Mouse (Mus musculus) lung, embryonic 16.5 days (tissue): ENCODE measurements around the gene 1110059G10Rik. TPM values are rescaled to one million over a fixed set of nuclear protein-coding genes. Genes with fewer than 3 reads are reported as not detected.

Source experiments
- ATAC-seq: fragments of 200-750 bp; cut with Nextera tagmentation; 2 replicates; pipeline ENCODE4 v1.8.0; 2017; ENCODE audit warnings: low read depth, mild to moderate bottlenecking, moderate library complexity
- H3K27ac ChIP-seq: fragments of 300-500 bp; sonication (generic); 2 replicates; pipeline ENCODE4 v1.5.1; 2014; ENCODE audit warnings: mild to moderate bottlenecking, control low read depth, low read length
- H3K27me3 ChIP-seq: fragments of 300-500 bp; sonication (generic); 2 replicates; pipeline ENCODE4 v1.6.1; 2014; ENCODE audit warnings: low read depth, low read length, mixed read lengths; ENCODE audit not compliant: control insufficient read depth, insufficient read depth
- H3K36me3 ChIP-seq: fragments of 300-500 bp; sonication (generic); 2 replicates; pipeline ENCODE4 v1.6.1; 2014; ENCODE audit warnings: low read length; ENCODE audit not compliant: control insufficient read depth, insufficient read depth
- H3K4me1 ChIP-seq: fragments of 300-500 bp; sonication (generic); replicated peaks from 2 replicates; pipeline ENCODE4 v1.6.1; 2014; ENCODE audit warnings: low read length, mixed read lengths; ENCODE audit not compliant: control insufficient read depth, insufficient read depth
- H3K4me2 ChIP-seq: fragments of 300-500 bp; sonication (generic); 2 replicates; pipeline ENCODE4 v1.6.1; 2014; ENCODE audit warnings: low read depth, low read length, control low read depth
- H3K4me3 ChIP-seq: fragments of 300-500 bp; sonication (generic); 2 replicates; pipeline ENCODE4 v1.5.1; 2014; ENCODE audit warnings: mild to moderate bottlenecking, low read length, control low read depth
- H3K9ac ChIP-seq: fragments of 300-500 bp; sonication (generic); 2 replicates; pipeline ENCODE4 v1.6.1; 2014; ENCODE audit warnings: low read length, control low read depth
- H3K9me3 ChIP-seq: fragments of 300-500 bp; sonication (generic); 2 replicates; pipeline ENCODE4 v1.6.1; 2016; ENCODE audit warnings: low read length; ENCODE audit not compliant: control insufficient read depth
- WGBS: fragments of 180-500 bp; shearing (Covaris S2); extraction: QIAGEN DNeasy Blood & Tissue Kit; methylation state at CpG from one replicate; pipeline ENCODE4 v1.1.7; 2014; 5-methylcytosine and 5-hydroxymethylcytosine counted together
- polyA plus RNA-seq: library from polyadenylated mRNA; unstranded; fragments of >200 nt; fragmentation: Nextera tagmentation; extraction: Ambion mirVana; gene quantifications from 2 replicates; pipeline ENCODE4 v1.2.1, GENCODE M21; 2015

Gene 1110059G10Rik
- polyA plus RNA-seq, result 29.6 and 34.6 TPM in 2 replicates

GRCm38 (mm10) chr9:122950643-122951475 is at the start of gene 1110059G10Rik, which contains the start of gene Kif15:
1110059G10Rik (minus strand) TSS chr9:122951000.
Kif15 (plus strand) TSS chr9:122951046.
- peak within 1 kb of the TSS; percentile 80 for H3K4me2 ChIP-seq
- peak within 1 kb of the TSS; percentile 70 for H3K4me3 ChIP-seq
- WGBS, result under 1% methylated on average over 64 of the region's 64 CpGs
- peaks cover 2% of the 10 kb centered on the region for H3K36me3 ChIP-seq
- peak within 1 kb of the TSS; percentile 69 for H3K27ac ChIP-seq
- peaks cover 14% of the 10 kb centered on the region for H3K4me1 ChIP-seq
- H3K9me3 ChIP-seq, result no peaks in the 10 kb centered on the region
- H3K27me3 ChIP-seq, result no peaks in the 10 kb centered on the region
- peak; percentile 99 for ATAC-seq
- H3K9ac ChIP-seq, result peak within 1 kb of the TSS; percentile 83

GRCm38 (mm10) chr9:122999193-122999586 is 48.4 kb upstream of the 1110059G10Rik start:
- H3K27me3 ChIP-seq, result no peaks in the 10 kb centered on the region
- H3K36me3 ChIP-seq, result peaks cover 53% of the 10 kb centered on the region
- no peak for ATAC-seq
- H3K9ac ChIP-seq, result no peak overlapping the region
- no peaks in the 10 kb centered on the region for H3K4me1 ChIP-seq
- no peak overlapping the region for H3K4me2 ChIP-seq
- WGBS, result 87% methylated on average over 4 of the region's 4 CpGs
- no peaks in the 10 kb centered on the region for H3K9me3 ChIP-seq
- no peak overlapping the region for H3K27ac ChIP-seq
- no peak overlapping the region for H3K4me3 ChIP-seq

- H3K36me3 ChIP-seq, result peaks cover 49% of the 10 kb centered on the region
These were observed 47.8 kb upstream of the 1110059G10Rik start for GRCm38 (mm10) chr9:122998406-122999192.

GRCm38 (mm10) chr9:122928915-122929314 is 21.9 kb downstream of the 1110059G10Rik start:
- no peak overlapping the region for H3K4me2 ChIP-seq
- peaks cover under 1% of the 10 kb centered on the region; the same call in 1 of the 2 replicates for H3K4me1 ChIP-seq
- H3K36me3 ChIP-seq, result peaks cover 64% of the 10 kb centered on the region
- H3K9ac ChIP-seq, result no peak overlapping the region
- no peaks in the 10 kb centered on the region for H3K27me3 ChIP-seq
- H3K27ac ChIP-seq, result no peak overlapping the region
- no peak overlapping the region for H3K4me3 ChIP-seq
- H3K9me3 ChIP-seq, result 0 out of 2 replicates have a peak, but pooled peaks cover 3% of the 10 kb centered on the region
- ATAC-seq, result no peak
- 92% methylated on average over 3 of the region's 3 CpGs for WGBS

More at GRCm38 (mm10) chr9:122998406-122999192, 47.8 kb upstream of the 1110059G10Rik start:
- H3K27me3 ChIP-seq, result no peaks in the 10 kb centered on the region
- no peak overlapping the region for H3K4me2 ChIP-seq
- H3K4me1 ChIP-seq, result no peaks in the 10 kb centered on the region
- H3K27ac ChIP-seq, result no peak overlapping the region
- H3K9ac ChIP-seq, result no peak overlapping the region
- no peaks in the 10 kb centered on the region for H3K9me3 ChIP-seq
- WGBS, result 88% methylated on average over 10 of the region's 10 CpGs
- no peak for ATAC-seq
- H3K4me3 ChIP-seq, result no peak overlapping the region

- Histone ChIP-seq H3K36me3 (peaks cover 30% of the 10 kb centered on the region), H3K27ac (peak within 1 kb of the TSS; percentile 70; the same call in 1 of the 2 replicates), H3K4me2 (peak within 1 kb of the TSS; percentile 66), H3K4me1 (peaks cover 4% of the 10 kb centered on the region; the same call in 1 of the 2 replicates), H3K9ac (peak within 1 kb of the TSS; percentile 96), H3K9me3 (no peaks in the 10 kb centered on the region), H3K4me3 (peak within 1 kb of the TSS; percentile 75), H3K27me3 (no peaks in the 10 kb centered on the region)
- under 1% methylated on average over 43 of the region's 43 CpGs for WGBS
- ATAC-seq, result peak; percentile 99
These were observed 27.8 kb downstream of the 1110059G10Rik start, which contains the start of gene Zfp105 for GRCm38 (mm10) chr9:122922936-122923381. Zfp105 (plus strand) TSS chr9:122923072.

- H3K9ac ChIP-seq, result peak overlapping the region; percentile 96
- H3K4me1 ChIP-seq, result peaks cover 4% of the 10 kb centered on the region; the same call in 1 of the 2 replicates
- no peaks in the 10 kb centered on the region for H3K27me3 ChIP-seq
- H3K36me3 ChIP-seq, result peaks cover 25% of the 10 kb centered on the region
- H3K4me2 ChIP-seq, result peak overlapping the region; percentile 66
- peak overlapping the region; percentile 75 for H3K4me3 ChIP-seq
- H3K9me3 ChIP-seq, result no peaks in the 10 kb centered on the region
- no peak overlapping the region for H3K27ac ChIP-seq
- no peak for ATAC-seq
- WGBS, result 22% methylated on average over 3 of the region's 3 CpGs
These were observed 28.4 kb downstream of the 1110059G10Rik start for GRCm38 (mm10) chr9:122922436-122922835.

GRCm38 (mm10) chr9:122902717-122903535 is 47.9 kb downstream of the 1110059G10Rik start:
- no peaks in the 10 kb centered on the region for H3K9me3 ChIP-seq
- peak; percentile 97 for ATAC-seq
- H3K27me3 ChIP-seq, result no peaks in the 10 kb centered on the region
- WGBS, result 15% methylated on average over 32 of the region's 32 CpGs
- peak overlapping the region; percentile 71 for H3K4me2 ChIP-seq
- H3K27ac ChIP-seq, result no peak overlapping the region
- no peaks in the 10 kb centered on the region for H3K4me1 ChIP-seq
- peaks cover 4% of the 10 kb centered on the region; the same call in 1 of the 2 replicates for H3K36me3 ChIP-seq
- peak overlapping the region; percentile 59 for H3K4me3 ChIP-seq
- H3K9ac ChIP-seq, result peak overlapping the region; percentile 75

- Histone ChIP-seq H3K36me3 (0 out of 2 replicates have a peak, but pooled peaks cover 2% of the 10 kb centered on the region), H3K4me3 (no peak overlapping the region), H3K4me1 (no peaks in the 10 kb centered on the region), H3K9me3 (peaks cover 1% of the 10 kb centered on the region), H3K27ac (no peak overlapping the region), H3K27me3 (no peaks in the 10 kb centered on the region), H3K9ac (no peak overlapping the region), H3K4me2 (no peak overlapping the region)
- WGBS, result 89% methylated on average over 2 of the region's 2 CpGs
- ATAC-seq, result no peak
These were observed 49.8 kb downstream of the 1110059G10Rik start for GRCm38 (mm10) chr9:122901047-122901446.
